Mouse (Mus musculus) cerebellum, adult (tissue): ENCODE results near the gene Angel2.
"Not testable (repeated sequence)": the region's sequence is repeated elsewhere in the genome, so short reads cannot be mapped to it uniquely, and the experiment has no call there.

ENCODE experiments used
- ATAC-seq: cut with Nextera tagmentation; 2 replicates; pipeline ENCODE4 v1.9.2; 2017; ENCODE audit warnings: mild to moderate bottlenecking, moderate library complexity, mixed read lengths; ENCODE audit not compliant: insufficient number of reproducible peaks, low FRiP score, low TSS enrichment

Gene Angel2

GRCm38 (mm10) chr1:190924812-190925211 lies at the start of gene Angel2:
Angel2 (plus strand) TSS chr1:190925112.
- ATAC-seq: not testable (repeated sequence)

- no peak for ATAC-seq
Measured at GRCm38 (mm10) chr1:190875751-190876150, 49.2 kb upstream of the Angel2 start.

DNA sequence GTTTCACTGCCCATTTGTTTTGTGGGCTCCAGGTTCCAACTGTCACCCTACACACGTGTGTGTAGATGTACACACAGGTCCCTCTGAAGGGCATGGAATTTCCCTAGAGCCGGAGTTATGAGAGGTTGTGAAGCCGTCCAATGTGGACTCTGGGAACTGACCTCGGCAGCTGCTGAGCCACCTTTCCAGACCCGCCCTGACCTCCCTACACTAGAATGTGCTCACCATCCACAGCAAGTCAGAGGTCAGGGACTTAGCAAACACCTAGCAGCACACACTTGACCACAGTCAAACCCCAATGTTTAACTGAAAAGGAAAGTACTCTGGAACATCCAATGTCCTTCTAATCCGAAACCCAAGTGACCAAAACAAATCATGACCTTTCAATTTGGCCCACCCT lies 44.3 kb upstream of the Angel2 start:
- no peak for ATAC-seq

DNA sequence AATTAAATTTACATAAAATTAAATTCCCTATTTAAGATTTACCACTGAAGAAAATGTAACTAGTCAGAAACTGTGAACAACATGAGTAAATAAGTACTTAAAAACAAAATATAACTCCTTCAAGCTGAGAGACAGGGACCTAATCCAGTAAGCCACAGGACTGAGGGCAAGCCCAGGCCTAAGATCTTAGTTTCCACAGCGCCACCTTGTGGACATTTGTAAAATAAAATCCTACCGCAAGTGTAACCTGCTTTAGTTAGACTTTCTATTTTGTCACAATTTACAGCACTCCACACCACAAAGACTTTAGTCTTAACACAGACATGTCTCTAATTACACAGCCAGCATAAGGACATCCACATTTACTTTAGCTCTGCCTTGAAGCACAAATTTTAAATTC lies 43.5 kb upstream of the Angel2 start:
- no peak for ATAC-seq

GRCm38 (mm10) chr1:190886014-190886413 lies 38.9 kb upstream of the Angel2 start:
- no peak for ATAC-seq

DNA sequence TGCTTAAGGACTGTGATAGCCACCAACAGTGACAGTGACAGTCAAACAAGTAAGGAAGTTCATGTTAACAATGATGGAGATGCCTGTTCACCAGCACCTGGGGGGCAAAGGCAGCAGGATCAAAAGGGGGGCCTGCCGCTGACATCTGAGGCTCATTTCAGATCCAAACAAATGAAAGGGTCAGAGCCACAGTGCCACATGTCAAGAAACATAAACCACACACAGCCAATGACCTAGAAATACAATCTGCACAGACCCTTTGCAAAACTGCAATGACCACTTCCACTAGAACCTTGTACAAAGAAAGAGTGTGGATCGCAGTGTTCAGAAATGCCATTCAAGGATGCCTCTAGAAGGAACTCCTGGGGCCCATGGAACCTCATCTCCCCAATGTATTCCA lies 36.9 kb upstream of the Angel2 start:
- ATAC-seq: no peak

- ATAC-seq: no peak
Measured at GRCm38 (mm10) chr1:190888646-190889045, 36.3 kb upstream of the Angel2 start.

DNA sequence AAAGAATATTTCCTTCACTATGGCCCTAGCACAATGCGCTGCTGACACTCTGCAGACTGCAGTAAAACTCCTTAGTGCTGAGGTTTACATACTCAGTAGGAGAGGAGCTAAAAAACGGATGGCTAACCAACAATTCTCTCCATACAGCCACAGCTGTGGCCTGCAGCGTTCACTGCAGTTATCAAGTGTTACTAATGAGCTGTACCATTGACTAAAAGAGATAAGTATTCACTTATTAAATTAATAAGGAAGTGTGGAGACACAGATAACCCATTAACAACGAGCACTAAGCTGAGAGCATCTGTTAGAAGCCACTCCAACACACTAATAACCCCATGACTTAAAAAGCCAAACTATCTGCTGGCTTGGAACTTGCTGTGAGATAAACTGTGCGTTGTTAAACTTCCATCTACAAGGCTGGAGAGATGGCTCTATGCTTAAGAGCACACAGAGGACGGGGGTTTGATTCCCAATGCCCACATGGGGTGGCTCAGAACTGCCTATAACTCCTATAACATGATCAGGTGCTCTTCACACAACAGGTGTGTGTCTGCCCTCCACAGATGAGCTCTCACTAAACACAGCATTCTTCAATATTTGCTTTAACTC lies 31.2 kb upstream of the Angel2 start:
- ATAC-seq: no peak

- ATAC-seq: no peak
Measured at GRCm38 (mm10) chr1:190898186-190898585, 26.7 kb upstream of the Angel2 start.

GRCm38 (mm10) chr1:190898899-190899575 lies 25.9 kb upstream of the Angel2 start:
- no peak for ATAC-seq

- ATAC-seq: no peak
Measured at GRCm38 (mm10) chr1:190901082-190901481, 23.8 kb upstream of the Angel2 start.

DNA sequence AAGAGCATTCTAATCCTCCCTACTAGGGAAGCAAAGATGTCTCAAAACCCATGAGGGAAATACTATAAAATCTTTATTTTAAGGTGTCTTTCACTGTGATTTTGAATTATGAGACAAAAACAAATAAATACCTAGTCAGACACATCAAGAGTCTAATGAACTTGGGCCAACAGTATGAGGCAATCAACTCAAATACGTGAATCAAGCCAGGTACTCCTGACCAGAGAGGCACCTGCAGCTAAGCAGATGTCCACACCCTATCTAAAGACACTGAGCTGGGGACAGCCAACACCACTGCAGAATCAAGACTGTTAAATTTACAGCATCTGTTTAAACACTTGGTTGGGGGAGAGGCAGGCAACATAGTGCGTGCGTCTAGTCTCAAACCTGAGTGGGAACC lies 20.8 kb upstream of the Angel2 start:
- no peak for ATAC-seq

- ATAC-seq: no peak
Measured at GRCm38 (mm10) chr1:190904714-190905113, 20.2 kb upstream of the Angel2 start.

DNA sequence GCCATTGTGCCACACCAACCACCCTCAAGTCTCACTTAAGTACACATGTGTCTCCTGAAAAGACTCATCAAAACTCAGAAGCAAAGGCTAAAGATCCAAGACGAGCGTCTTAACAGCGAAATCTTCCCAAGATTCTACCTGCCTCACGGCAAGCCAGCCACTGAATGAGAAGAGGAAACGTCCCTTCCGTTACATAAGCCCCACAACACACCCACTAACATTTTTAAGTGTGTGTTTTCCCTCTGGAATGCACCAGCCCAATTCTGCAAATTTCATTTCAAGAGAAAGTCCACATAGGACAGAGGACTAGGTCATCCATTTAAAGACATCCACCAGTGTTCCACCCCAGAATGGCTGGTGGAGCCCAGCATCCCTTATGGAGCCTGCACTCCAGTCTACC lies 14.1 kb upstream of the Angel2 start:
- no peak for ATAC-seq

- peak; percentile 91 for ATAC-seq
Measured at GRCm38 (mm10) chr1:190911415-190912123, 13.3 kb upstream of the Angel2 start, which contains the start of gene Rps6kc1. Rps6kc1 (minus strand) TSS chr1:190911770.

DNA sequence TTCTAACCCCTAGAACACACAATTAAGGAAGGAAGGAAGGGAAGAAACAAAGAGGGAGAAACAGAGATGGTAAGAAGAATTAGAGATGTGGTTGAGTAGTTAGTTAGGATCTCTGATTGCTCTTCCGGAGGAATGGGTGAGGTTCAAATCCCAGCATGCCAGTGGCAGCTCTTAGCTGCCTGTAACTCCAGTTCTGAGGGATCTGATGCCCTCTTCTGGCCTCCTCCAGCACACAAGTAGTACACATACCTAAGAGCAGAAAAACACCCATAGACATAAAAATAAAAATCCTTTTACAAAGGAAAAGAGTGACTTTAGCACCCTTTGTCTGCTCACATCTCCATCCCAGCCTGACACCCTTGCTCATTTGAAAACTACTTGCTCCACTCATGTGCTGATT lies 12.3 kb upstream of the Angel2 start:
- ATAC-seq: no peak

DNA sequence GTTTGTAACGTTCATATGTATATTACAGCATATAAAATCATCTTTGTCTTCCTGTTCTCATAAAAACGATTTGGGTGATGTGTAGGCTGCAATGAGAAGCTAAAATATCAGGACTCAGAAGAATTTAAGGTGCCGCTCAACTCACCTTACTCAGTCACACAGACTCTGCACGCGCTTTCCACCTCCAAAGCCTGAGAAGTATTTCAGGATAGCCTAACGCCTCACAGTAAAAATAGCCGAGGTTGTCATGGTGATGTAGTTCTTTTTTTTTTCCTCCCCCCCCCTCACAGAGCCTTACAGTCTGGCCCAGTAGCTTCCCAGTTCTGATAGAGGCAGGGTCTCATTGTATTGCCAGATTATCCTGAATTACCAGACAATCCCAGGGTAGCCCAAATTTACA lies 6.0 kb upstream of the Angel2 start:
- no peak for ATAC-seq

GRCm38 (mm10) chr1:190919725-190920469 lies 5.0 kb upstream of the Angel2 start:
- no peak for ATAC-seq

- ATAC-seq: no peak
Measured at GRCm38 (mm10) chr1:190927311-190927710, 2.4 kb downstream of the Angel2 start.

- peak; percentile 12; the same call in 1 of the 2 replicates for ATAC-seq
Measured at GRCm38 (mm10) chr1:190927751-190928369, 2.9 kb downstream of the Angel2 start.
